Mouse (Mus musculus) kidney, adult 2 months (tissue): ENCODE results near the gene Maco1. TPM values are rescaled to one million over a fixed set of nuclear protein-coding genes. Genes with fewer than 3 reads are reported as not detected.
"Not testable (repeated sequence)": the region's sequence is repeated elsewhere in the genome, so short reads cannot be mapped to it uniquely, and the experiment has no call there.

Source experiments
- DNase-seq: peaks from one replicate; pipeline ENCODE4 v3.0.0; 2021
- H3K27ac ChIP-seq: fragments of 200-500 bp; 2 replicates; pipeline ENCODE4 v1.5.1; 2012; ENCODE audit warnings: low read depth, low read length, control low read depth, inconsistent platforms; ENCODE audit not compliant: insufficient read depth
- H3K27me3 ChIP-seq: fragments of 200-500 bp; replicated peaks from 2 replicates; pipeline ENCODE4 v1.6.1; 2012; ENCODE audit warnings: mild to moderate bottlenecking, moderate library complexity, low read length, inconsistent platforms; ENCODE audit not compliant: control insufficient read depth, insufficient read depth
- H3K36me3 ChIP-seq: fragments of 200-500 bp; 2 replicates; pipeline ENCODE4 v1.6.1; 2012; ENCODE audit warnings: mild to moderate bottlenecking, moderate library complexity, low read length, inconsistent platforms; ENCODE audit not compliant: control insufficient read depth, insufficient read depth
- H3K4me1 ChIP-seq: fragments of 200-500 bp; 2 replicates; pipeline ENCODE4 v1.6.1; 2011; ENCODE audit warnings: low read length; ENCODE audit not compliant: control insufficient read depth, insufficient read depth
- H3K4me3 ChIP-seq: fragments of 200-500 bp; 2 replicates; pipeline ENCODE4 v1.5.1; 2011; ENCODE audit warnings: mild to moderate bottlenecking, low read depth, low read length, control low read depth; ENCODE audit not compliant: insufficient read depth
- CTCF ChIP-seq: fragments of 200-500 bp; conservative IDR thresholded peaks from 2 replicates; pipeline ENCODE4 v1.5.1; 2011; ENCODE audit warnings: low read depth, mild to moderate bottlenecking, control low read depth, low read length, moderate library complexity, mixed read lengths; ENCODE audit not compliant: insufficient read depth, insufficient read length
- POLR2A ChIP-seq: fragments of 200-500 bp; IDR thresholded peaks from one replicate; pipeline ENCODE4 v1.6.1; 2011; ENCODE audit warnings: low read depth, low read length, control low read depth
- WGBS: fragments of 180-500 bp; shearing (Covaris S2); methylation state at CpG from one replicate; pipeline ENCODE4 v1.1.7; 2018; 5-methylcytosine and 5-hydroxymethylcytosine counted together
- polyA plus RNA-seq: library from polyadenylated mRNA; depleted of rRNA; stranded (reverse); fragments of >200 nt; gene quantifications from 2 replicates; pipeline ENCODE4 v1.2.3, GENCODE M21; 2012

Gene Maco1
- polyA plus RNA-seq, 1 experiment, result 10.8 TPM

- no peak overlapping the region for H3K4me3 ChIP-seq
- no peak for TF ChIP-seq POLR2A
- no peak for TF ChIP-seq CTCF
- no peaks in the 10 kb centered on the region for H3K36me3 ChIP-seq
- no peak for DNase-seq
- H3K27ac ChIP-seq, result no peak overlapping the region
- peaks cover 34% of the 10 kb centered on the region for H3K4me1 ChIP-seq
- no peaks in the 10 kb centered on the region for H3K27me3 ChIP-seq
- 70% methylated on average over 8 of the region's 8 CpGs for WGBS
These were observed 53.0 kb downstream of the Maco1 start for GRCm38 (mm10) chr4:134800098-134800497.

GRCm38 (mm10) chr4:134799272-134799671 lies 53.9 kb downstream of the Maco1 start:
- DNase-seq, result peak; percentile 76
- WGBS, result 3% methylated on average over 4 of the region's 4 CpGs
- peaks cover 27% of the 10 kb centered on the region for H3K4me1 ChIP-seq
- H3K36me3 ChIP-seq, result no peaks in the 10 kb centered on the region
- H3K27me3 ChIP-seq, result no peaks in the 10 kb centered on the region
- no peak overlapping the region for H3K4me3 ChIP-seq
- TF ChIP-seq POLR2A (no peak), CTCF (peak; percentile 91)
- H3K27ac ChIP-seq, result peak overlapping the region; percentile 81

- 26% methylated on average over 3 of the region's 3 CpGs for WGBS
- DNase-seq, result peak; percentile 80
- peak overlapping the region; percentile 81 for H3K27ac ChIP-seq
- H3K4me1 ChIP-seq, result peaks cover 26% of the 10 kb centered on the region; the same call in 1 of the 2 replicates
- no peaks in the 10 kb centered on the region for H3K27me3 ChIP-seq
- no peak for TF ChIP-seq CTCF
- TF ChIP-seq POLR2A, result no peak
- H3K4me3 ChIP-seq, result no peak overlapping the region
- H3K36me3 ChIP-seq, result no peaks in the 10 kb centered on the region
These were observed 54.3 kb downstream of the Maco1 start for GRCm38 (mm10) chr4:134798861-134799260.

- Histone ChIP-seq H3K4me3 (no peak overlapping the region), H3K4me1 (peaks cover 23% of the 10 kb centered on the region; the same call in 1 of the 2 replicates), H3K27ac (peak overlapping the region; percentile 41; the same call in 1 of the 2 replicates), H3K27me3 (no peaks in the 10 kb centered on the region), H3K36me3 (no peaks in the 10 kb centered on the region)
- TF ChIP-seq POLR2A, result no peak
- TF ChIP-seq CTCF, result no peak
- DNase-seq, result peak; percentile 52
- 68% methylated on average over 6 of the region's 6 CpGs for WGBS
These were observed 55.5 kb downstream of the Maco1 start for GRCm38 (mm10) chr4:134797621-134798020.

- peaks cover 20% of the 10 kb centered on the region; the same call in 1 of the 2 replicates for H3K4me1 ChIP-seq
- peak overlapping the region; percentile 41 for H3K27ac ChIP-seq
- no peaks in the 10 kb centered on the region for H3K27me3 ChIP-seq
- no peaks in the 10 kb centered on the region for H3K36me3 ChIP-seq
- 26% methylated on average over 7 of the region's 7 CpGs for WGBS
- DNase-seq, result peak; percentile 62
- TF ChIP-seq CTCF, result no peak
- no peak for TF ChIP-seq POLR2A
- no peak overlapping the region for H3K4me3 ChIP-seq
These were observed 56.4 kb downstream of the Maco1 start for GRCm38 (mm10) chr4:134796581-134797361.

GRCm38 (mm10) chr4:134795819-134796485 lies 57.2 kb downstream of the Maco1 start:
- no peak for DNase-seq
- Histone ChIP-seq H3K4me3 (no peak overlapping the region), H3K27ac (no peak overlapping the region), H3K27me3 (no peaks in the 10 kb centered on the region), H3K4me1 (peaks cover 16% of the 10 kb centered on the region; the same call in 1 of the 2 replicates), H3K36me3 (no peaks in the 10 kb centered on the region)
- 88% methylated on average over 5 of the region's 5 CpGs for WGBS
- TF ChIP-seq POLR2A (no peak), CTCF (no peak)

- H3K4me1 ChIP-seq, result peaks cover 15% of the 10 kb centered on the region; the same call in 1 of the 2 replicates
- not testable (repeated sequence) for H3K36me3 ChIP-seq, H3K27ac ChIP-seq, DNase-seq, H3K4me3 ChIP-seq, H3K27me3 ChIP-seq
These were observed 58.2 kb downstream of the Maco1 start for GRCm38 (mm10) chr4:134794959-134795358.
